Mouse (Mus musculus) G1E (cell line): ENCODE data around the gene Cnr1.

ENCODE experiments used
- CTCF ChIP-seq: IDR thresholded peaks from 2 replicates; pipeline ENCODE4 v1.5.1; 2012; ENCODE audit warnings: low read depth, low read length, inconsistent platforms, mixed read lengths
- GATA1 ChIP-seq: IDR thresholded peaks from 2 replicates; pipeline ENCODE4 v1.6.1; 2012; ENCODE audit warnings: borderline replicate concordance, low read length, inconsistent platforms, mixed read lengths
- POLR2AphosphoS5 ChIP-seq: IDR thresholded peaks from 2 replicates; pipeline ENCODE4 v1.6.1; 2012; ENCODE audit warnings: low read depth, low read length, inconsistent platforms; ENCODE audit not compliant: insufficient replicate concordance
- TAL1 ChIP-seq: conservative IDR thresholded peaks from 2 replicates; pipeline ENCODE4 v1.6.1; 2012; ENCODE audit warnings: low read depth, low read length, inconsistent platforms, mixed read lengths

- TF ChIP-seq TAL1 (no peak), CTCF (no peak), GATA1 (no peak), POLR2AphosphoS5 (no peak)
Measured at GRCm38 (mm10) chr4:33904826-33905225, 19.6 kb upstream of the Cnr1 start.
